Mouse (Mus musculus): ENCODE measurements around the gene Bpifa1. TPM values are rescaled to one million over a fixed set of nuclear protein-coding genes. Genes with fewer than 3 reads are reported as not detected.

Bpifa1 gene
- polyA plus RNA-seq (2012; rRNA removed; ENCODE audit: low replicate concordance): 0.42 TPM in 1 of 2 replicates, not detected in the other

DNA sequence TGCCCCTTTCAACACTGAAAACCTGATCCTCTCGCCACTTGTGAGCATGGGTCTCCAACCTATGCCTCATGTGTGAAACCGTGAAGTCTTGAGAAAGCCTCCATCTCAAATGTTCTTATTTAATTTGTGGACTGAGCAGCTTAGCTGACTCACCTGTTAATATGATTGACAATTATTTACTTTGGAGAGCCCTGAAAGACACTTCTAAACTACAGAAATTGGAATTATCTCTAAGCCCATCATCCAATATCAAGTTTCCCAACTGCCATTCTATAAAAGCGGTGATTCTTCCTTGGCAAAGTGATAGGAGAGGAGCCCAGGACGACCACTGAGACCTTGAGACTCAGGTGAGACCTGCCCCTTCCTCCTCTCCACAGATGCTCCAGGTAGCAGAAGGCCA is at the start of gene Bpifa1:
TSS of gene Bpifa1 (plus strand) at position 301 of the 400 bp plus-strand sequence.

DNA sequence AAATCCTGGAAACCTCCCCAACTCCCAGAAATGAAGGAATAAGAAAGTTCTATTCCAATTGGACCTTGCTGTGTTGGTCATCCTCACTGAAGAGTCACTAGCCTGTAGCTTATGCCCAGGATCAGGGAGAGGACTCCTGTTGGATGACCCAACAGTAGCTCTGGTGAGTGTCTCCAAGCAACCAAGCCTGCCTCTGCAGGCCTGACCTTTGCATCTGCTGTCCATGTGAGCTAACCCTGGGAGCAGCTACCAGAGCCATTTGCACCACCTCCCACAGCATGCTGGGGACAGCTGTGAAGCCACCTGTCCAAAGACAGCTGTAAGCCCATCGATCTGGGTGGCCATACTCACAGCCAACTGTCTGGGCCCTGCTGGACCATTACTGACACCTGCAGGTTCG is 12.6 kb upstream of the Bpifa1 start, which contains the start of gene Bpifa3:
TSS of gene Bpifa3 (plus strand) at position 217 of the 400 bp plus-strand sequence.

DNA sequence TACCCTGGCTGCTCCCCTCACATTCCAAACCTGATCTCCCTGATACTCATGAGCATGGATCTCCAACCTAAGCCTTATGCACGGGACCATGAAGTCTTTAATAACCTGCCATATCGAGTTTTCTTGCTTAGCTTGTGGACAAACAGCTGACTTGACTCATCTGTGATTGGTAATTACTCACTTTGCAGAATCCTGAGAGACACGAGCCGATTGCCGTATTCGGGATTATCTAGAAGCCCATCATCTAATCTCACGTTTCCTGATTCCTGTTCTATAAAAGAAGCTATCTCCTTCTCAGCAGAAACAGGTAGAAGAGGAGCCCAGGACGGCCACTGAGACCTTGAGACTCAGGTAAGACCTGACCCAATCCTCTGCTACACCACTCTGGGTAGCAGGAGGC is 19.6 kb downstream of the Bpifa1 start, which contains the start of gene Bpifa5:
TSS of gene Bpifa5 (plus strand) at position 301 of the 400 bp plus-strand sequence.

DNA sequence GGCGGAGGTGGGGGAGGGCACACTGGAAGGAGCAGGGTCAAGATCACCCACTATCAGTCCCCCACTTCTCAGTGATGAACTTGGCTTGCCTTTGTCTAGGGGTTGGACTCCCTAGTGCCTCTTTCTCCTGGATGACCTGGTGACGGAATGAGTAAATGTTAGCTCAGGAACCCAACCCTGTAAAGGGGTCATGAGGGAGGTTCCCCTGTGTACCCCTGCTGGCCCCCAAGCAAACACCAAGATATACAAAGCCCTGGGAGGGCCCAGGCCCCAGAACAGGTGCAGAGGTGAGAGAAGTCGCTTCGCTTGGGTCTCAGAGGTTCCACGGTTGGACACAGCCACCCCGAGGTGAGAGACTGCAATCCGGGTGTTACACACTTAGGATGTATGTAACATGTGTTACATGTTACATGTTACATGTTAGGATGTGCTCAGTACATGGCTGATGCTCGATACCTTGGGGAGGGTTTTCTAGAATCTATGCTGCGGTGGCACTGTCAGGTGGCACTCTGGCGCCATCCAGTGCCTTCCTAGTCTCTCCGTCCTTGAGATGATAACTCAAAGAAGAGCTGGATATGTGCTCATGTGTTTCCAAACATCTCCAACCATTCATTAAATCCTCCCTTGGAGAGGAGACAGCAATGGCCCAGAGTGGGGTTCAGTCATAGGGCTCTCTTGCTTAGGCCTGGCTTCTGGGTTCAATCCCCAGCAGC is 48.0 kb downstream of the Bpifa1 start, which contains the start of gene Bpifb1:
TSS of gene Bpifb1 (plus strand) at position 273 of the 713 bp plus-strand sequence.

Other genes starting within 250 kb of the Bpifa1 start
- 0.31 and 0.83 TPM in 2 replicates for gene Bpifb6, start 242.5 kb upstream of the Bpifa1 start, polyA plus RNA-seq (2012; rRNA removed; ENCODE audit: low replicate concordance)
- 1.7 and 2.3 TPM in 2 replicates for gene Bpifb3, start 224.7 kb upstream of the Bpifa1 start, polyA plus RNA-seq (2012; rRNA removed; ENCODE audit: low replicate concordance)
- not detected in 2 replicates for gene Bpifb4, start 204.7 kb upstream of the Bpifa1 start, polyA plus RNA-seq (2012; rRNA removed; ENCODE audit: low replicate concordance)
- not detected in 2 replicates for gene Bpifa6, start 167.9 kb upstream of the Bpifa1 start, polyA plus RNA-seq (2012; rRNA removed; ENCODE audit: low replicate concordance)
- gene Bpifa2, start 134.6 kb upstream of the Bpifa1 start, polyA plus RNA-seq (2012; rRNA removed; ENCODE audit: low replicate concordance): not detected in 2 replicates
- not detected in 2 replicates for gene Bpifa3, start 12.5 kb upstream of the Bpifa1 start, polyA plus RNA-seq (2012; rRNA removed; ENCODE audit: low replicate concordance)
- not detected in 2 replicates for gene Bpifa5, start 19.7 kb downstream of the Bpifa1 start, polyA plus RNA-seq (2012; rRNA removed; ENCODE audit: low replicate concordance)
- not detected in 2 replicates for gene Bpifb1, start 47.9 kb downstream of the Bpifa1 start, polyA plus RNA-seq (2012; rRNA removed; ENCODE audit: low replicate concordance)
- gene Bpifb5, start 80.9 kb downstream of the Bpifa1 start, polyA plus RNA-seq (2012; rRNA removed; ENCODE audit: low replicate concordance): 1.8 and 2.5 TPM in 2 replicates
- gene Bpifb9a, start 115.0 kb downstream of the Bpifa1 start, polyA plus RNA-seq (2012; rRNA removed; ENCODE audit: low replicate concordance): not detected in 2 replicates
- not detected in 2 replicates for gene Bpifb9b, start 164.3 kb downstream of the Bpifa1 start, polyA plus RNA-seq (2012; rRNA removed; ENCODE audit: low replicate concordance)
- 5.8 and 12.7 TPM in 2 replicates for gene Cdk5rap1, start 230.1 kb downstream of the Bpifa1 start, polyA plus RNA-seq (2012; rRNA removed; ENCODE audit: low replicate concordance)